Mouse (Mus musculus) neural tube, embryonic 14.5 days (tissue): Measurements from ENCODE around the gene Lipa. TPM values are rescaled to one million over a fixed set of nuclear protein-coding genes. Genes with fewer than 3 reads are reported as not detected.

ENCODE experiments used
- ATAC-seq: fragments of 200-750 bp; cut with Nextera tagmentation; 2 replicates; pipeline ENCODE4 v1.8.0; 2017; ENCODE audit warnings: low read depth, mild to moderate bottlenecking, moderate TSS enrichment, moderate library complexity
- H3K27ac ChIP-seq: fragments of 300-500 bp; sonication (generic); 2 replicates; pipeline ENCODE4 v1.5.1; 2014; ENCODE audit warnings: low read depth, mild to moderate bottlenecking, control low read depth, low read length, moderate library complexity, mixed read lengths
- H3K27me3 ChIP-seq: fragments of 300-500 bp; sonication (generic); 2 replicates; pipeline ENCODE4 v1.6.1; 2014; ENCODE audit warnings: low read length; ENCODE audit not compliant: control insufficient read depth, insufficient read depth
- H3K36me3 ChIP-seq: fragments of 300-500 bp; sonication (generic); 2 replicates; pipeline ENCODE4 v1.6.1; 2014; ENCODE audit warnings: low read length, mixed read lengths; ENCODE audit not compliant: control insufficient read depth, insufficient read depth
- H3K4me1 ChIP-seq: fragments of 300-500 bp; sonication (generic); 2 replicates; pipeline ENCODE4 v1.6.1; 2014; ENCODE audit warnings: low read length; ENCODE audit not compliant: control insufficient read depth, insufficient read depth
- H3K4me2 ChIP-seq: fragments of 300-500 bp; sonication (generic); 2 replicates; pipeline ENCODE4 v1.6.1; 2014; ENCODE audit warnings: mild to moderate bottlenecking, low read depth, low read length, control low read depth
- H3K4me3 ChIP-seq: fragments of 300-500 bp; sonication (generic); 2 replicates; pipeline ENCODE4 v1.5.1; 2014; ENCODE audit warnings: low read depth, low read length, control low read depth, mixed read lengths
- H3K9ac ChIP-seq: fragments of 300-500 bp; sonication (generic); replicated peaks from 2 replicates; pipeline ENCODE4 v1.6.1; 2014; ENCODE audit warnings: low read depth, mild to moderate bottlenecking, control low read depth, low read length, mixed read lengths
- H3K9me3 ChIP-seq: fragments of 300-500 bp; sonication (generic); 2 replicates; pipeline ENCODE4 v1.6.1; 2016; ENCODE audit warnings: low read length; ENCODE audit not compliant: control insufficient read depth
- WGBS: fragments of 180-500 bp; shearing (Covaris S2); extraction: QIAGEN DNeasy Blood & Tissue Kit; methylation state at CpG from one replicate; pipeline ENCODE4 v1.1.7; 2014; 5-methylcytosine and 5-hydroxymethylcytosine counted together
- polyA plus RNA-seq: library from polyadenylated mRNA; unstranded; fragments of >200 nt; fragmentation: Nextera tagmentation; extraction: Ambion mirVana; gene quantifications from 2 replicates; pipeline ENCODE4 v1.2.1, GENCODE M21; 2014

The Lipa gene
- polyA plus RNA-seq, 1 experiment from 2014 or later, result 17.0 TPM

- H3K4me3 ChIP-seq, result no peak overlapping the region
- no peak for ATAC-seq
- 93% methylated on average over 13 of the region's 13 CpGs for WGBS
- H3K27me3 ChIP-seq, result no peaks in the 10 kb centered on the region
- no peak overlapping the region for H3K27ac ChIP-seq
- no peaks in the 10 kb centered on the region for H3K9me3 ChIP-seq
- no peaks in the 10 kb centered on the region for H3K36me3 ChIP-seq
- no peak overlapping the region for H3K9ac ChIP-seq
- no peak overlapping the region for H3K4me2 ChIP-seq
- H3K4me1 ChIP-seq, result no peaks in the 10 kb centered on the region
These were observed 9.3 kb downstream of the Lipa start for GRCm38 (mm10) chr19:34517812-34518594.

- Histone ChIP-seq H3K36me3 (no peaks in the 10 kb centered on the region), H3K27ac (no peak overlapping the region), H3K27me3 (no peaks in the 10 kb centered on the region), H3K4me1 (no peaks in the 10 kb centered on the region), H3K4me2 (no peak overlapping the region), H3K9ac (no peak overlapping the region), H3K4me3 (no peak overlapping the region), H3K9me3 (no peaks in the 10 kb centered on the region)
- ATAC-seq, result no peak
- WGBS, result 94% methylated on average over 3 of the region's 3 CpGs
These were observed 10.1 kb downstream of the Lipa start for GRCm38 (mm10) chr19:34517197-34517596.

- Histone ChIP-seq H3K4me3 (no peak overlapping the region), H3K4me2 (no peak overlapping the region), H3K9me3 (no peaks in the 10 kb centered on the region), H3K9ac (no peak overlapping the region), H3K4me1 (no peaks in the 10 kb centered on the region), H3K36me3 (no peaks in the 10 kb centered on the region), H3K27me3 (no peaks in the 10 kb centered on the region), H3K27ac (no peak overlapping the region)
- ATAC-seq, result no peak
- WGBS, result 100% methylated on average over 2 of the region's 2 CpGs
These were observed 10.9 kb downstream of the Lipa start for GRCm38 (mm10) chr19:34516346-34516745.

- Histone ChIP-seq H3K27me3 (no peaks in the 10 kb centered on the region), H3K4me3 (no peak overlapping the region), H3K4me2 (no peak overlapping the region), H3K9ac (no peak overlapping the region), H3K4me1 (no peaks in the 10 kb centered on the region), H3K36me3 (no peaks in the 10 kb centered on the region), H3K9me3 (no peaks in the 10 kb centered on the region), H3K27ac (no peak overlapping the region)
- WGBS, result 80% methylated on average over 3 of the region's 3 CpGs
- no peak for ATAC-seq
These were observed 11.6 kb downstream of the Lipa start for GRCm38 (mm10) chr19:34515681-34516080.

- H3K4me3 ChIP-seq, result no peak overlapping the region
- no peaks in the 10 kb centered on the region for H3K27me3 ChIP-seq
- H3K4me2 ChIP-seq, result no peak overlapping the region
- no peaks in the 10 kb centered on the region for H3K4me1 ChIP-seq
- no peak overlapping the region for H3K9ac ChIP-seq
- no peak overlapping the region for H3K27ac ChIP-seq
- 72% methylated on average over 8 of the region's 8 CpGs for WGBS
- no peaks in the 10 kb centered on the region for H3K9me3 ChIP-seq
- no peak for ATAC-seq
- no peaks in the 10 kb centered on the region for H3K36me3 ChIP-seq
These were observed 15.7 kb downstream of the Lipa start for GRCm38 (mm10) chr19:34511528-34511927.

- Histone ChIP-seq H3K4me2 (no peak overlapping the region), H3K36me3 (no peaks in the 10 kb centered on the region), H3K4me3 (no peak overlapping the region), H3K4me1 (no peaks in the 10 kb centered on the region), H3K27me3 (no peaks in the 10 kb centered on the region), H3K9me3 (no peaks in the 10 kb centered on the region), H3K27ac (no peak overlapping the region), H3K9ac (no peak overlapping the region)
- no peak for ATAC-seq
- WGBS, result 92% methylated on average over 5 of the region's 5 CpGs
These were observed 16.6 kb downstream of the Lipa start for GRCm38 (mm10) chr19:34510717-34511116.

GRCm38 (mm10) chr19:34505161-34505721 is 22.0 kb downstream of the Lipa start:
- Histone ChIP-seq H3K4me3 (no peak overlapping the region), H3K4me2 (no peak overlapping the region), H3K9me3 (no peaks in the 10 kb centered on the region), H3K27ac (no peak overlapping the region), H3K4me1 (no peaks in the 10 kb centered on the region), H3K27me3 (no peaks in the 10 kb centered on the region), H3K9ac (no peak overlapping the region), H3K36me3 (no peaks in the 10 kb centered on the region)
- 91% methylated on average over 12 of the region's 12 CpGs for WGBS
- ATAC-seq, result no peak

- Histone ChIP-seq H3K4me1 (no peaks in the 10 kb centered on the region), H3K36me3 (no peaks in the 10 kb centered on the region), H3K27me3 (no peaks in the 10 kb centered on the region), H3K27ac (no peak overlapping the region), H3K9me3 (no peaks in the 10 kb centered on the region), H3K9ac (no peak overlapping the region), H3K4me2 (no peak overlapping the region), H3K4me3 (no peak overlapping the region)
- no peak for ATAC-seq
- 51% methylated on average over 4 of the region's 4 CpGs for WGBS
These were observed 26.5 kb downstream of the Lipa start for GRCm38 (mm10) chr19:34500763-34501162.

- no peak for ATAC-seq
- 61% methylated on average over 1 of the region's 1 CpGs for WGBS
- no peaks in the 10 kb centered on the region for H3K4me1 ChIP-seq
These were observed 30.9 kb downstream of the Lipa start for GRCm38 (mm10) chr19:34496353-34496752.

More at GRCm38 (mm10) chr19:34496353-34496752, 30.9 kb downstream of the Lipa start:
- no peak overlapping the region for H3K4me3 ChIP-seq
- no peaks in the 10 kb centered on the region for H3K36me3 ChIP-seq
- H3K27ac ChIP-seq, result no peak overlapping the region
- no peaks in the 10 kb centered on the region for H3K9me3 ChIP-seq
- H3K4me2 ChIP-seq, result no peak overlapping the region
- H3K9ac ChIP-seq, result no peak overlapping the region
- no peaks in the 10 kb centered on the region for H3K27me3 ChIP-seq
